Mouse (Mus musculus) left cerebral cortex, adult 8-10 months (tissue): ENCODE results near the gene Hipk3. TPM values are rescaled to one million over a fixed set of nuclear protein-coding genes. Genes with fewer than 3 reads are reported as not detected.

Experiments
- DNase-seq, 2 experiments: peaks; one replicate each; pipeline ENCODE4 v3.0.0; 2022; ENCODE audit warnings: low spot score in 2 of 2
- total RNA-seq, 4 experiments: library from RNA; stranded (reverse); gene quantifications; 2 replicates each; pipeline ENCODE4 v1.2.4; 2022

The Hipk3 gene
- total RNA-seq = 100 to 1,000 TPM in 2 of 4 experiments, 10 to 100 TPM in 2; 91.0 to 102 (median 98.9) TPM

GRCm38 (mm10) chr2:104493951-104494800 lies at the start of gene Hipk3:
TSS of gene Hipk3 (minus strand) at chr2:104494446.
- peak; percentile 64 to 72 for DNase-seq

DNA sequence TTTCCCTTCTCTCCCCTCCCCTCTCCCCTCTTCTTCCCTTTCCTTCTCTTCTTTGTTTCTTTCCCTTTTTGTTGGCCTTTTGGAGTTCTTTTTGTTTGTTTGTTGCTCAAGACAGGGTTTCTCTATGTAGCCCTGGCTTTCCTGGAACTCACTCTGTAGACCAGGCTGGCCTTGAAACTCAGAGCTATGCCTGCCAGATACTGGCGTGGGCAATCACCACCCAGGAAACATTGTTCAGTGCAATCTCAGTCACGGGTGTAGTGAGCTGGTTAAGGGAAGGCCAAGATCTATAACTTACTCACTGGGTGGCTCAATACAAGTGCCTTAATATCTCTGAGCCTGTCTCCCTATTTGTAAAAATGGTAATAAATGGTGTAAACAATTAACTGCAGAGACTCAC lies 46.0 kb upstream of the Hipk3 start:
- no peak for DNase-seq

DNA sequence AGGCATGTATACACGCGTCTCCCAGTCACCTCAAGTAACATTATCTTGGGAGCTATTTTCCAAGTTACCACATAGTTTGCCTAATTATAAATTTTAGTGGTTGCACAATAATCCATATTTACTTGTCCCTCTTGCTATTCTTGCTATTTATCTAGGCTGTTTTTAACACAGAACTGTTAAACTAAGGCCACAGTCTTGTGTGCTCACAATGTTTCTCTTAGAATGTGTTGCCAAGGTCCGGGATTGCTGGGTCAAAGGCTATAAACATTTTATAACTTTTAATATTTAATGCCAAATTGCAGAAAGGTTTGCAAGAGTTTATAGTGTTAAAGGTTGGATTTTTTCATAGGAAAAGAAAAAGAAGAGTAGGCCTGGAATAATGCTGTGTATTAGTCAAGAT lies 40.5 kb upstream of the Hipk3 start:
- no peak for DNase-seq

- DNase-seq = no peak
Observed at GRCm38 (mm10) chr2:104532548-104532947, 38.3 kb upstream of the Hipk3 start.

DNA sequence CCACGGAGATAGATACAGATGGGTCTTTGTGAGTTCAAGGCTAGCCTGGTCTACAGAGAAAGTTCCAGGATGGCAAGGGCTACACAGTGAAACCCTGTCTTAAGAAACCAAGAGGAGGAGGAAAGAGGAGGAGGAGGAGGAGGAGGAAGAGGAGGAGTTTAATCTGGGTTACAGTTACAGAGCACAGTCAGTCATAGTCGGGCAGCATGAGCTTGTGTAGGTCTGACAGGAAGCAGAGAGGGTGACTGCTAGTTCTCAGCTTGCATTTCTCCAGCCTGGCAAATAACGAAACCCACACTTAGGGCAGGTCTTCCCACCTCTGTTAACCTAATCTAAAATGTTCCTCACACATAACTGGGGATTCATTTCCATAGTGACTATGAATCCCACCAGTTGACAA lies 32.3 kb upstream of the Hipk3 start:
- DNase-seq = no peak

GRCm38 (mm10) chr2:104525506-104525905 lies 31.3 kb upstream of the Hipk3 start:
- DNase-seq = no peak

GRCm38 (mm10) chr2:104511622-104512021 lies 17.4 kb upstream of the Hipk3 start:
- DNase-seq = no peak

DNA sequence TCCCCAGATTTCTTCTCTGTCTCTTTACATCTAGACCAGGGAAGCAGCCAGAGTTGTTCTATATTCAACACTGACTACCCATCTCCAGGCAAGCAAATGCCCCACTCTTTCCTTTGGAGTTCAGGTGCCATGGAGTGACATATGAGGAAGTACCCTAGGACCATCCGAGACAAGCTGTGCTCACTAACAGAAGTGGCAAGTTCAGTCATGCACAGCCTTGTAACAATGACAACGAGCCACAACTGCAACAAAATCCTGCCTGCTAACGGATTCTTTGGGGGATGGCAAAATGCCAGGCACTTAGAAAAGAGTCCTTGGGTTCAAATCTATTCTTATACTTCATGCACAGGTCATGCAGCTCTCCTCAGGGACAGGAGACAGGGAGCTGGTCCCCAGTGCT lies 8.1 kb upstream of the Hipk3 start:
- no peak for DNase-seq

GRCm38 (mm10) chr2:104501091-104501490 lies 6.8 kb upstream of the Hipk3 start:
- DNase-seq = no peak

- DNase-seq = peak; percentile 34 to 63
Observed at GRCm38 (mm10) chr2:104497771-104498170, 3.5 kb upstream of the Hipk3 start.

DNA sequence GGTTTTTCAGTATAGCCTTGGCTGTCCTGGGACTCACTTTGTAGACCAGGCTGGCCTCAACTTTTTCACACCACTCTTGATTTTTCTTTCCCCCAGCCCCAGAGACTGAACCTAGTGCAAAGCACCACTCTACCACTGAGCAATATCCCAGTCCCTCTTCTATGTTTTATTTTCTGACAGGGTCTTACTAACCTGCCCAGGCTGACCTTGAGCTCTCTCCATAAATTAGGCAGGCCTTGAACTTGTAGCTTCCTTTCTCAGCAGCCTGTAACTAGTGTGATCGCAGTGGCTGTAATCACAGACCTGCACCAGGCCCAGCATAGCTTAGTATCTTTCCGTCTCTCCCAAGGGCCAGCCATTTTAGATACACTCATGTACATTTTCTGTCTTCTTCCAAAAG lies 3.0 kb upstream of the Hipk3 start:
- DNase-seq = no peak

GRCm38 (mm10) chr2:104496206-104496605 lies 2.0 kb upstream of the Hipk3 start:
- no peak for DNase-seq

GRCm38 (mm10) chr2:104494801-104495185 lies 547 bp upstream of the Hipk3 start:
- DNase-seq = peak; percentile 38 to 48

DNA sequence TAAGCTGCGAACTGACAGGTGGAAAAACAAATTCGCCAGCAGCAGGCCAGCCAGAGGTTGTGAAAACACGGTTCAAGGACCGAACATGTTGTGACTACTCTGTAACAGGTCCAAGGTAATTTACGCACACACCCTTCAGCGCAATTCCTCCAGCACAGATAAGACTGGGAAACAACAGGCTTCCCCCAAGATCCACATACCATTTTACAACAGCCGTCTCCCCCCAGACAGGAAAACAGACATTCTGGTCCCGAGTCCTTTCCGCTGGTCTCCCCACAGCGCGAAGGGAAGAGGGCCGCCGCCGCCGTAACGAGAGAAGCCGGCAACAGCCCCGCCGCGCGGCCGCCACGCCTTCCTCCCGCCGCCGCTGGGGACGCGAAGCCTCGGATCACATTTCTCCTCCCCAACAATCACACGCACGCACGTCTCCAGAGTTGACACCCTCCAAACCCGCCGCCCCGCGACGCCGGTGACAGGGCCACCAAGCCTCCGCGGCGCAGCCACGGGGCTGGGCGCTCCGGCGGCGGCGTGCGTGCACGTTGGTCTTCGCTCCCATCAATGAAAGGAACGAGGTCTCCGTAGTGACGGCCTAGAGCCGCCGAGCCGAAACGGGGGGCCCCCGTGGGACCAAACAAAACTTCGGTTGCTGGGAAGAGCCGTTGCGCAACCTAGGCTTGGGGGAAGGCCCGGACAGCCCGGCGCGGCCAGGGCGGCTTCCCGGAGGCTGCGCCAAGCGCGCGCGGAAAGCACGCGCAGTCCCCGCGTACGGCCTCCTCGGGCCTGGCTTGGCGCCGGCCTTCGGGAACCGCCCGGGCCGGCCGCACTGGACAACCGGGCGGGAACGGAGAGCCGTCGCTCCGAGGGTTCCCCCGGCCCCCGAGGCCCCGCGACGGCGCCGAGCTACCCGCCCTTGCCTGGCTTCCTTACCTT lies 960 bp downstream of the Hipk3 start:
- peak; percentile 71 to 80 for DNase-seq

DNA sequence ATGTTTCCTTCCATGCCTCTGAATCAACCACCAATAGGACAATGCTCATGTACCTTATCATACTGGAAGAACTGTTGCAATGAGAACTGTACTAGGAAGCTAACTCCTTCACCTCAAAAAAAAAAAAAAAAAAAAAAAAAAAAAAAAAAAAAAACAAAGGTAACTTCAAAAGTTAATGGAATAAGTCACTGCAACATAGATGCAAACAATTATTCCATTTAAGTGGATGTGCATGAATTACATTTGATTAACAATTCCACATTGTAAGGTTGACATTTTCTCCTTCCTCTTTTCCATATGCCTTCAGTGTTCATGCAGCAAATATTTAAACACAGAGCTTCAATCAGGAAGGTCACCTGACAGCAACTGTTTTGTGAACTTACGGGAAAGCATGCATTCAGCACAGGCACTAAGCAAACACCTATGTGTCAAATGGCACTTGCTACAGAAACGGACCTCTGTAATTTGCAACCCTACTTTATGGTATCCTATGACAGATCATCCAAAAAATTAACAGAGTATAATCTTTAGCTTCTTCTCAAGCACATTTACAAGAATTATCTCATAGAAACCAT lies 2.9 kb downstream of the Hipk3 start:
- DNase-seq = no peak

DNA sequence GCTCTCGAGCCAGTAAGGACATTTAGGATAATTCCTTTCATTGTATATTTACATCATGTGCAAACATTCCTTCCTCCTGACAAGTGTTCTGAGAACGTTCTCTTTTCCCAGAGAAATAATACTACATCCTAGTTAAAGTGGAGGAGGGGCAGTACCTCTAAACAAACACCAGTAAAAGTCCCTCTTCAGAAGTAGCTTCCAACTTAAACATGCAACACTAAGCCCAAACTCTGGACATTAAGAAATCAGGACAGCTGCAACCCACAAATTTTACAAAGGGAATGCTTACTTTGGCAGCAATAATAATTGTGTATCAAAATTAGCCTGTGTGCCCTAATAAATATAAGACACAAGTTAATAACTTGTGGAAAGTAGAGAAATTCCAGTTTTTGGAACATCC lies 3.5 kb downstream of the Hipk3 start:
- no peak for DNase-seq

GRCm38 (mm10) chr2:104489851-104490250 lies 4.4 kb downstream of the Hipk3 start:
- DNase-seq = no peak

DNA sequence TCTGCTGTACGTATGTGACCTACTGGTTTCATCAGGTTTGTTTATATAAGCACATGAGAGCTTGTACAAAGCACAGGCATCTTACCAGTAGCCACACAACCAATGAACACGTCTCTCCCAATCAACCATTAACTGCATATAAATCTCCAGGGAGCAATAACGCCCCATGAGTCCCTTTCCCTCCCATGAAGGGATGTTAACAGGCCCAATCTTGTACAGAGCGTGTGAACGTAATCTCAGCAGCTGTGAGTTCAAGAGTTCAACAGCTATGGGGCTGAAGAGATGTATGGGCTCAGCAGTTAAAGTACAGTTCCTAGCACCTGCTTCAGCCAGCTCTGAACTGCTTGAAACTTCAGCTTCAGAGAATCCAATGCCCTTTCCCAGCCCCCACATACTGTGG lies 9.8 kb downstream of the Hipk3 start:
- DNase-seq = no peak

- DNase-seq = no peak
Observed at GRCm38 (mm10) chr2:104482156-104482555, 12.1 kb downstream of the Hipk3 start.

GRCm38 (mm10) chr2:104479054-104479453 lies 15.2 kb downstream of the Hipk3 start:
- no peak for DNase-seq

DNA sequence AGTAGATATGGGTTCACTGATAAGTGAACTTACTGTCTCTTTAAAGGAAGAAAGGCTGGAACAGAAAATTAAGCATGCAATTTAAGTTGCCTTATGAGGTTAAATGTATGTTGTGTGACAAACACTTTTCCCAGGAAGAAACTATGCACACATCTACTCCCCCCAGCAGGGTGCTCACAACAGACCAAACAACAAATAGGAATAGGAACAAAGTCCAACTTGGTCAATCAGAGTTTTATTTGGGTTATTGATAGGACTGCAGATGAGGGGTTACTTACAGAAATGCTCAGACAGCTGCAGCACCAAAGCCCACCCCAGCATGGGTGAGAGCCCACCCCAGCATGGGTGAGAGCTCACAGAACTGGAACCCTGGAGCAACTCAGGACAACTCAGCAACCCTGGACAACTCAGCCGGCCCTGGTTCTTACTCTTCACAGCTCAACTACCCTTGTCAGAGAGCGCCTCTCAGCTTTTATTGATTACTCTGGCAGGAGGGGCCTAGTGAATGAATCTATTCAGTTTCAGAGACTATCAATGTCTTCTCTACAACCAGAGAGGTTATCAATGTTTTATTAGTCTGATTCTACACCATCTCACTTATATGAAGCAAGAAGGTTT lies 16.7 kb downstream of the Hipk3 start:
- DNase-seq = no peak
